Mouse (Mus musculus): ENCODE results near the gene Hoxa3. TPM values are rescaled to one million over a fixed set of nuclear protein-coding genes. Genes with fewer than 3 reads are reported as not detected.
A peak's percentile ranks its signal among the peaks of the same experiment; 100 is the strongest.

Hoxa3 gene
- polyA plus RNA-seq, 1 experiment from 2014 or later, result 0.66 TPM

DNA sequence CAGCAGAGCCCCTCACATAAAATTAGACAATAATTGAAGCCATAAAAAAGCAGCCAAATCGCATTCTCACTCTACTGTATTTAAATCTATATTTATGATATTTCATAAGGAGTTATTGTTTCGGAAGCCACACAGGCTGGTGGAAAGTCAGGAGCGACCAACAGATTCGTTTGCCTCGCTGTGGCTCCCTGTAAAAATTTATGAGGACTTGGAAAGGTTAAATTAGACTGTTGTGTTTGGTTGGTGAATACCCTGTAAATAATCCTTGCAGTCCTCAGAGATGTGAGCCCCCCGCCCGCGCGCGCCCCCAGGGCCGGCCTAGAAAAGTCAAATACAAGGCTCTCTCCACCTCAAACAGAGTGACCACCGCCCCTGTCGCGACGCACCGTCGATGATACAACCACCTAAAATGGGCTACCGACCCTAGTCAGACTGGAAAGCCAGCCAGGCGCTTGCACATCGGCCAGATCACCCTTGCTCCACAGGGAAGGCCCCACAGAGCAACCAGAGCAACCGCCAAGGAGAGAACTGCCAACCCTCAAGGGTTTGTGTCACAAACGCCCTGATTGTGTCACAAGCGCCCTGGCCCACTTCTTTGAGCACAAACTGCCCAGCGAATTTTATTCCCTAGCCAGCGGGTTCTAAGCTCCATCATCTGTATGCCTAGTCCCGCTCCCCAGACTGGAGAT, 13.6 kb upstream of the Hoxa3 start:
- Histone ChIP-seq H3K4me3 (no peak overlapping the region), H3K27ac (replicated peaks) (no peak overlapping the region), H3K9me3 (no peaks in the 10 kb centered on the region), H3K4me1 (peaks cover 7% of the 10 kb centered on the region), H3K36me3 (replicated peaks) (no peaks in the 10 kb centered on the region), H3K27me3 (replicated peaks; ENCODE audit: low read depth, poor library complexity, severe bottlenecking) (peaks cover 100% of the 10 kb centered on the region)
- WGBS, result 3% methylated on average over 26 of the region's 26 CpGs
- no peak for DNase-seq (ENCODE audit: low spot score)

DNA sequence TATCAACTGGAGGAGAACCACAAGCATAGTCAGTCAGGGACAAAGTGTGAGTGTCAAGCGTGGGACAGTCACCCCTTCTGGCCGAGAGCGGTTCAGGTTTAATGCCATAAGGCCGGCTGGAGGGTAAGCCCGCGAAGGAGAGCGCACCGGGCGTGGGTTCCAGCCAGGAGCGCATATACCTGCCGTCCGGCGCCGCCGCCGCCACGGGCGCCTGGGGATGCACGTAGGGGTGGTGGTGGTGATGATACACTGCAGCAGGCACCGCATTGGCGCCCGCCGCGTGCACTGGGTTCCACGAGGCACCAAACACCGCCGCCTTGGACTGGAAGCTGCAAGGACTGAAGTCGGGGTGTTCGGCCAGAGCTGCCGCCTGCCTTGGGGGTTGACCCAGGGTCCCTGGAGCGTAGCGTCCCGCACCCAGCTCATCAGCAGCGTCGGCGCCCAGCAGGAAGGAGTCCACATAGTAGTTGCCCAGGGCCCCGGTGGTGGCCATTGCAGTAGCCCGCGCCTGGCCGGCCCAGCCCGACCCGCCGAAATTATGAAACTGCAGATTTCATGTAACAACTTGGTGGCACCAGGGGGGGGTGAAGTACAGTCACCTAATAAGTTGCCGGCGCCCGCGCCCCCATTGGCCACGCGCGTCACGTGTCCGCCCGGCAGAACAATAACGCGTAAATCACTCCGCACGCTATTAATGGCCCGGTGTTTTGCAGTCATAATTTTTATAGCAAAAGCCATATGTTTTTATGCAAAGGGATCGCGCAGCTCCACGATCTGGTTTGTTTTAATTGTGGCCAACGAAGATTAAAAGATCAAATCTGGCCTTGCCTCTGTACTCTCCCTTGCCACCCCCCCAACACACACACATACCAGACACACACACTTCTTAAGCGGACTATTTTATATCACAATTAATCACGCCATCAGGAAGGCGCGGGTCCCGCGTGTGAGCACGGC, 12.8 kb upstream of the Hoxa3 start:
- Histone ChIP-seq H3K9me3 (no peaks in the 10 kb centered on the region), H3K4me3 (no peak overlapping the region), H3K27me3 (replicated peaks; ENCODE audit: low read depth, poor library complexity, severe bottlenecking) (peaks cover 100% of the 10 kb centered on the region), H3K27ac (replicated peaks) (no peak overlapping the region), H3K4me1 (peaks cover 14% of the 10 kb centered on the region), H3K36me3 (replicated peaks) (no peaks in the 10 kb centered on the region)
- no peak for DNase-seq (ENCODE audit: low spot score)
- 2% methylated on average over 69 of the region's 69 CpGs for WGBS

DNA sequence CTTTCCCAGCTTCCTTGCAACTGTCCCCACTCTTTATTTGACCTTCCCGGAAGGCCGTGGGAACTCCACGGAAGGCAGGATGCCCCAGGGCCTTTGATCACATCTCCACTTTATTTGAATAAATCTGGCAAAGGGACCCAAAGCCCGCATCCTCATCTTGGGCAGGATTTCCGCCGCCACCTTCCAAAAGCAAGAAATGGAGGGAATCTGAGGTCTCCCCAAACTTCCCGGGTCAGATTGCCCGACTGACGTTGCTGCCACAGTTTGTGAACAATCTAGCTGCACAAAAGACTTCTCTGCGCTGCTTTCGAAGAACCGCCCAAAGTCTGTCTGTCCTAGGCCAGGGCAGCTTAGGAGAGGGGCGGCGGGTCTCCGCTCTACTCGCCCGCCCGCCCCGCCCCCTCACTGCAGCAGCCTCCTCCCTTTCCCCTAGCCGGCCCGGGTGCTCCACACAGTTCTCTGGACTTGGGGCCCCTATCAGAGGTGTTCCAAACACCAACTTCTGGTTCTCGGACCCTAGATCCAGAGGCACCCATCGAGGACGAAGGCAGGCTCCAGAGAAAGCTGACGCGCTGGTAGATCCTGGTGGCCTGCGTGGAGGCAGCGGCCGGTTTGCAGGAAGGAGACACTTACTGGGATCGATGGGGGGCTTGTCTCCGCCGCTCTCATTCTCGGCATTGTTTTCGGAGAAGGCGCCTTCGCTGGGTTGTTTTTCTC, 11.9 kb upstream of the Hoxa3 start:
- peaks cover 11% of the 10 kb centered on the region for H3K4me1 ChIP-seq
- H3K9me3 ChIP-seq, result no peaks in the 10 kb centered on the region
- DNase-seq (ENCODE audit: low spot score), result no peak
- H3K4me3 ChIP-seq, result no peak overlapping the region
- H3K36me3 ChIP-seq (replicated peaks), result no peaks in the 10 kb centered on the region
- no peak overlapping the region for H3K27ac ChIP-seq (replicated peaks)
- peaks cover 100% of the 10 kb centered on the region for H3K27me3 ChIP-seq (replicated peaks; ENCODE audit: low read depth, poor library complexity, severe bottlenecking)
- WGBS, result 2% methylated on average over 36 of the region's 36 CpGs

DNA sequence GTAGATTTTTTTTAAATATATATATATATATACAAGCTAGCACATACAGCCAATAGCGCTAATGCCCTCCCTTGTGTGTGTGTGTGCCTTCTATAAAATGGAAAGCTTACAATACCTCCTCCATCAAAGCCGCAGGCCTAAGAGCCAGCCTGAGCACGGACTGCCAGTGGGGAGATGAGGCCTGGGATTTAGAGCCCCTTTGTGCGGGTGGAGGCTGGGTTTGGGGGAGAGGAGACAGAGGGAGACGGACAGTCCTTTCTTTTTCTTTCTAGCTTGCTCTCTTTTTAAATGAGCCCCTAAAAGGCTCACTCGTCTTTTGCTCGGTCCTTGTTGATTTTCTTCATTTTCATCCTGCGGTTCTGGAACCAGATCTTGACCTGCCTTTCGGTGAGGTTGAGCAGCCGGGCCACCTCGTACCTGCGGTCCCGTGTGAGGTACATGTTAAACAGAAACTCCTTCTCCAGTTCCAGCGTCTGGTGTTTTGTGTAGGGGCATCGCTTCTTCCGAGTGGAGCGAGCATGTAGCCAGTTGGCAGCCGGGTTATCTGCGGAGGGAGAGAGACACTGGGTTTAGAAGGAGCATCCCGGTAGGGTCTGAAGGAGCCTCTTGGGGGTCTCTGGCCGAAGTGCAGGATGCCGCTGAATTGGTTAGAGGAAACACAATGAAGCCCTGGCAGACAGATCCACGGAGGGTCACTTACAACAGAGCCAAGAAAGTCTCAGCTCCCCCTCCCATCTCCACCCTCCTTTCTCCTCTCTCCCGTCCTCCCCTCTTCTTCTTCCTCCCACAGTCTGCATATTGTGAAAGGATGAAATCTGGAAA, 11.0 kb upstream of the Hoxa3 start:
- WGBS, result under 1% methylated on average over 24 of the region's 24 CpGs
- peaks cover 100% of the 10 kb centered on the region for H3K27me3 ChIP-seq (replicated peaks; ENCODE audit: low read depth, poor library complexity, severe bottlenecking)
- H3K4me1 ChIP-seq, result peaks cover 11% of the 10 kb centered on the region
- no peak overlapping the region for H3K4me3 ChIP-seq
- no peaks in the 10 kb centered on the region for H3K9me3 ChIP-seq
- no peak for DNase-seq (ENCODE audit: low spot score)
- no peak overlapping the region for H3K27ac ChIP-seq (replicated peaks)
- no peaks in the 10 kb centered on the region for H3K36me3 ChIP-seq (replicated peaks)

DNA sequence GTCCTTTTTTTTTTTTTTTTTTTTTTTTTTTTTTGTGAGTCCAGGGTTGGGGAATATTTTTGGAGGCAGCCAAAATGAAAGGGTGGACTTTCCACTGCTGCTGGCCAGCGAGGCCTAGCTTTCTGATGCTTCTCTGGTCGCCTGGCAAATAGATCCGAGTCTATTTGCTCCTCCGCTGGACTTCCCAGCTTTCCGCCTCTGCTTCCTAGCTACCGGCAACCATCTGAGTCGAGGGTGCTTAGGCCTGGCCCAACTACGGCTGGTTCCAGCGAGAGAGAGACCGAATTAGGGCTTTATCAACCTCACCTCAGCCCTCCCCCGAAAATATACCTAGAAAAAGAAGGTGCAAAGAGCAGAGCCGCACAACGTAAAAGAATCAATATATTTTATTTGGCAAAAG, 9.6 kb upstream of the Hoxa3 start:
- Histone ChIP-seq H3K9me3 (no peaks in the 10 kb centered on the region), H3K4me1 (peaks cover 14% of the 10 kb centered on the region), H3K27ac (replicated peaks) (no peak overlapping the region), H3K36me3 (replicated peaks) (no peaks in the 10 kb centered on the region), H3K4me3 (no peak overlapping the region), H3K27me3 (replicated peaks; ENCODE audit: low read depth, poor library complexity, severe bottlenecking) (peaks cover 100% of the 10 kb centered on the region)
- DNase-seq (ENCODE audit: low spot score), result no peak
- WGBS, result 8% methylated on average over 13 of the region's 13 CpGs

DNA sequence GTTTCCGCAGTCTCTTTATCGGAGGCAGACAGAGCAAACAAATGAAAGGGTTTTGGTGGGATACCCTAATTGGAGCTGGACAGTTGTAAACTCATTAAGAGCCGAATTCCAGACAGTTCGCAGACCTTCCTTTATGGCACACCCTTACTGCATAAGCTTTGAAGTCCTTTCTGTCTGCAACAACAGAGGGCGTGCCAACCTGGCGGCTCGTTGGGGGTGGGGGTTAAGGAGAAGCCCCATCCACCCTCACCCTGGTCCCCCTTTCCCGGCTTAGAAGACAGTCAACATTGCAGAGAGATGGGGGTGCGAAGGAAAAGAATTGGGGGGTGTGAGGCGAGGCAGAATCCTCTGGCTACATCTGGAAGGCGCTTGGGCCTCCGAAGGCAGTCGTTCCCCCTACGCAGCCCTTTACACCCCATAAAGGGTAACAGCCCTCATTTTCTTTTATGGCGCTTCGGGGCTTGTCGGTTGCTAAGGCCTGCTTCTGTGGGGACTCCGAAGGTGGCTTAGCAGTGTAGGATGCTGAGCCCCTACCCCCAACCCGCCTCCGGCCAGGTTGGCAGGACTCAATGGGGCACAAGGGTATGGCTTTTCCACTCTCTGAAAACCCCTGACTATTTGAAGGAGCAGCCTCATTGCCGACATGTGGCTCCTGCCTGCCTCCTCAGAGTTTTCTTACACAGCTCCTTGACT, 9.0 kb upstream of the Hoxa3 start:
- 4% methylated on average over 21 of the region's 21 CpGs for WGBS
- DNase-seq (ENCODE audit: low spot score), result no peak
- Histone ChIP-seq H3K27me3 (replicated peaks; ENCODE audit: low read depth, poor library complexity, severe bottlenecking) (peaks cover 100% of the 10 kb centered on the region), H3K36me3 (replicated peaks) (no peaks in the 10 kb centered on the region), H3K27ac (replicated peaks) (no peak overlapping the region), H3K9me3 (no peaks in the 10 kb centered on the region), H3K4me3 (peak overlapping the region; percentile 57), H3K4me1 (peaks cover 20% of the 10 kb centered on the region)

DNA sequence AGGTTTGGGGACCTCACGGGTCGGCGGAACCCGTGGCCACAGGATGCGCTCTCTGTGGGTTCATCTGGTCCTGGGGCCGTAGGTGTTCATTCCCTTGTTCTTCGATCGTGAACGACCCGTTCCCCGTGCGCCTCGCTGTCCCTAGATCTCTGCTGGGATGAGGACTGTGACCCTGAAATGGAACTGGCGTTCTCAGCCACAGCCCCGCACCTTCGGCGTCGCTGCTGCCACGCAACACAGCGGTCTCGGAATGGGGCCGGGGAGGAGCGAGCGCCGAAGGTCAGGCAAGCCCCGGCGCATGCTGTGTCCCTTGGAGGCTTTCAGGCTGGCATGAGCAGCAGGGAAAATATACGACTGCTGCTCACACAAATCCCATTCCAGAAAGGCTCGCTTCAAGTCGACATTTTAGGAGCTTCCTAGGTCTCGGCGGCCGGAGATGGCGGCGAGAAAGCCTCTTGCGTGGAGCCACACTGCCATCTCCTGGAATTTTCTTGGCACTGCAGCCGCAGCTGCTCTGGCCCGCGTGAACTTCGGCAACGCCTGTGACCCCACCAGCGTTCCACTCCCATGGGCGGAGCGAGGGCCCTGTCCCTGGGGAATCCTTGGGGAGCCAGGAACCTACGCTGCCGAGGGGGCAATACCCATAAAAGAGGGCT, 8.3 kb upstream of the Hoxa3 start, which contains the start of gene Hoxa7:
TSS of gene Hoxa7 (minus strand) at position 518 of the 656 bp plus-strand sequence.
- Histone ChIP-seq H3K27ac (replicated peaks) (no peak within 1 kb of the TSS), H3K36me3 (replicated peaks) (no peaks in the 10 kb centered on the region), H3K4me3 (peak within 1 kb of the TSS; percentile 57), H3K9me3 (no peaks in the 10 kb centered on the region), H3K27me3 (replicated peaks; ENCODE audit: low read depth, poor library complexity, severe bottlenecking) (peaks cover 100% of the 10 kb centered on the region), H3K4me1 (peaks cover 25% of the 10 kb centered on the region)
- WGBS, result under 1% methylated on average over 46 of the region's 46 CpGs
- peak; percentile 90 for DNase-seq (ENCODE audit: low spot score)

DNA sequence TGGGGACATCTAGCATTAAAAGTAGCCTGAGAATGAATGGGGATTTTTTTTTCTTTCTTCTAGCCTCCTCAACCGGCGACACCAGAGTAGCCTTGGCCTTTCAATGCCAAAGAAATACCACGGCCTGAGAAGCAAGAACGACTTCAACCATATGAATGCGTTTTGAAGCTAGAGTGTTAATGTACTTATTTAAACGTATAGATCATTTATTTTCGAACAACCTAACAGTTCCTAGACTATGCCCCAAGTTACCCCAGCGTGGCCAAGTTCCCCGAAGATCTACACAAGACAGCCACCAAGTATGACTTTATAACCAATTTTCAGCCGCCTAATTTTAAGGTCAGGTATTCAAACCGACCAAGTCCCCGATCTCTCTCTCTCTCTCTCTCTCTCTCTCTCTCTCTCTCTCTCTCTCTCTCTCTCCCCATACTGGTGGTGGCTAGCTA, 7.8 kb upstream of the Hoxa3 start:
- peaks cover 100% of the 10 kb centered on the region for H3K27me3 ChIP-seq (replicated peaks; ENCODE audit: low read depth, poor library complexity, severe bottlenecking)
- no peak overlapping the region for H3K27ac ChIP-seq (replicated peaks)
- no peak for DNase-seq (ENCODE audit: low spot score)
- WGBS, result 7% methylated on average over 12 of the region's 12 CpGs
- H3K36me3 ChIP-seq (replicated peaks), result no peaks in the 10 kb centered on the region
- H3K4me1 ChIP-seq, result peaks cover 24% of the 10 kb centered on the region
- peak overlapping the region; percentile 57 for H3K4me3 ChIP-seq
- no peaks in the 10 kb centered on the region for H3K9me3 ChIP-seq

DNA sequence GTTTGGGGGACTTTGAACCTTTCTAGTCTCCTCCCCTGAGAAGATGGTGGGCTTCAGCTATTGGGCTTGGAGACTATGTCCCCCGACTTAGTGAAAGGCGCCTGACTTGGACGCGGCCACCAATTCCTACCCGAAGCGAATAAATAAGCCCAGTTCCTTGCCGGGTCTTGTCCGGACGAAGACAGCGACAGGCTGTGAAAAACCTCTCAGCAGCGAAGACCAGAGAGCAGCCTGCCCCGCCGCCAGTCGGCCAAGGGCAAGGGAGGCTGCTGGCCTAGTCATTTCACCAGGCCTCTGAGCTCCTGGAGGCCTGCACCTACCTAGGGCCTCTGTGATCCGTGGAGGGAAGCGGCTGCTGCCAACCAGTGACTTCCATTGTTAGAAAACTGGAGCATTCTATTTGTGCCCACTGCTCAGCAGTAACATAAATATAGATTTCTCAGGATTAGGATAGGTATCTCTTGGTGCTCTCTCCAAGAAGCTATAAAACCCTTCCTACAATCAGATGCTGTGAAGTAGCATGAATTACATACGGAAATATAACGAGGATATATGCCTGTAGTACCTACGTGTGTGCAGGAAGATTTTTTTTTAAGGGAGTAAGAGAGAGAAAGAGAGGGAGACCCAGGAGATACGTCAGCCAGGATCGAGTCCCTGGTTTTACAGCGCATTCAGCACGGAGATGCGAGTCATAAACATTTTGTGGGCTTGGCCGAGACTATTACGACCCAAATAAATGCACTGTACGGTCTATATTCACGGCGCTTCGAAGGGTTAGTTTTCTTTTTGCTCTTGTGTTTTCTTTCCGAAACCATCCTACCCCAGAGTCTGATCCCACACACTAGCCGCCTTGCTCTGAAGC, 7.1 kb upstream of the Hoxa3 start:
- Histone ChIP-seq H3K9me3 (no peaks in the 10 kb centered on the region), H3K36me3 (replicated peaks) (no peaks in the 10 kb centered on the region), H3K4me1 (peaks cover 22% of the 10 kb centered on the region), H3K27ac (replicated peaks) (no peak overlapping the region), H3K4me3 (no peak overlapping the region), H3K27me3 (replicated peaks; ENCODE audit: low read depth, poor library complexity, severe bottlenecking) (peaks cover 100% of the 10 kb centered on the region)
- WGBS, result 10% methylated on average over 32 of the region's 32 CpGs
- DNase-seq (ENCODE audit: low spot score), result peak; percentile 67

DNA sequence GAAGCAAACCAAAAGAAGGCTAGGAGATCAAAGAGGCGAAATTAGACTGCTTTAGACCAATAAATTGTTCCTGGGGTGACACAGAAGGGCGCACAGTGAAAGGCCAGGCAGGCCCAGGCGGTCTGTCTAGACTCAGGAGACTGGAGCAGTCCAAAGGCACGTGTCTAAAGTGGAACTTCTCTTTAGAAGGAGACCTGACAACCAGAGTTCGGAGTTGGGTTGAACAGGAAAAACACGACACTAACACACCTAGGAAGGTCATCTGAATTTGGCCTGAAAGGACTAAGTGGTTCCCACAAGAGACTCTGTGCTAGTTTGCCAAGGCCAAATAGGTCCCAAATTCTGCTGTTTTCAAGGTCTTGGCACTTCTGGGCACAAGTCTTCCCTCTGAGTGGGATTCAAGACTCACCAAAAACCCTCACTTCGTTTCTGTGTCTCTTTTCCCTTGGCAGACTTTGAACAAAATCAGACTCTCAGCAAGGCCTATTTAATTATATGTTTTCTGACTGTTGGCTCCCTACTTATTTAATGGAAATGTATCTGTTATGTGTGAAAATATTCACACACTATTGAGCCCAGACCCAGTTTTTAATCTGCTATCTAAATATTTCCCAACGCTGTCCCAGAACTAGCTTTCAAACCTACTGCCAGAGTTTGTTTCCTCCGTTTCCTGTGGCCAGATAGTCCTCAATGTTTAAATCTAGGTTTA, 6.3 kb upstream of the Hoxa3 start:
- H3K27me3 ChIP-seq (replicated peaks; ENCODE audit: low read depth, poor library complexity, severe bottlenecking), result peaks cover 100% of the 10 kb centered on the region
- peaks cover 22% of the 10 kb centered on the region for H3K4me1 ChIP-seq
- no peaks in the 10 kb centered on the region for H3K36me3 ChIP-seq (replicated peaks)
- 19% methylated on average over 9 of the region's 9 CpGs for WGBS
- no peaks in the 10 kb centered on the region for H3K9me3 ChIP-seq
- H3K27ac ChIP-seq (replicated peaks), result no peak overlapping the region
- DNase-seq (ENCODE audit: low spot score), result no peak
- no peak overlapping the region for H3K4me3 ChIP-seq

All from embryonic facial prominence, embryonic 10.5 days (tissue).